Mouse (Mus musculus) spleen, adult 2 months (tissue): Measurements from ENCODE around the gene Tfg.

Experiments used
- CTCF ChIP-seq: fragments of 200-500 bp; IDR thresholded peaks from 2 replicates; pipeline ENCODE4 v1.5.1; 2011; ENCODE audit warnings: mild to moderate bottlenecking, inconsistent platforms; ENCODE audit not compliant: insufficient read depth, insufficient read length, insufficient replicate concordance; ENCODE audit errors: extremely low read depth
- POLR2A ChIP-seq: fragments of 200-500 bp; IDR thresholded peaks from 2 replicates; pipeline ENCODE4 v1.6.1; 2011; ENCODE audit warnings: low read depth, low read length, inconsistent platforms

GRCm38 (mm10) chr16:56673420-56673819, 43.8 kb downstream of the Tfg start:
- TF ChIP-seq CTCF, result no peak
- TF ChIP-seq POLR2A, result no peak
